8 mouse cellular contexts compared by ENCODE assay signal in the genomic region with DNA sequence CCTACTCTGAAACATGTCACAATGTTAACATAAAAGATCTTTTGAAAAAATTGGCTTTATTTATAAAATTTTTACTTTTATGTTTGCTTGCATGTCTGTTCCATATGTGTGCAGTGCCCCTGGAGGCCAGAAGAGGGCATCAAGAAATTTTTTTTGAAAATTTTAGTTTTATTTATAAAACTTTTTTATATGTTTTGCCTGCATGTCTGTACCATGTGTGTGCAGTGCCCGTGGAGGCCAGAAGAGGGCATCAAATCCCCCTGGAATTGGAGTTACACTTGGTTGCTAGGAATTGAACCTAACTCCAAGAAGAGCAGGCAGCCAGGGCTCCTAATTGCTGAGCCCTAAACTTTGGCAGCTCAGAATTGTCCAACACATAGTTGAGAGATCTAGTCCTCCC. TPM values are rescaled to one million over a fixed set of nuclear protein-coding genes. Genes with fewer than 3 reads are reported as not detected.
DNase-seq lines count a peak whose midpoint lies in the region; ATAC-seq and TF ChIP-seq lines count a peak whose summit lies in the region.
"Not testable (repeated sequence)": the region's sequence is repeated elsewhere in the genome, so short reads cannot be mapped to it uniquely, and the experiment has no call there.

No protein-coding gene starts in this region.

- H3K4me2 ChIP-seq in liver, embryonic 11.5 days = peak overlapping the region; percentile 91; the same call in 1 of the 2 replicates

- H3K9ac ChIP-seq in liver, embryonic 11.5 days (ENCODE audit: low read depth, low read length) = not testable (repeated sequence)

- peaks cover 59% of the 10 kb centered on the region for H3K36me3 ChIP-seq in heart, embryonic 10.5 days
- H3K36me3 ChIP-seq in liver, embryonic 11.5 days (ENCODE audit: control insufficient read depth, insufficient read depth, low read length) = peaks cover 44% of the 10 kb centered on the region
- peaks cover 18% of the 10 kb centered on the region for H3K36me3 ChIP-seq in splenic B cell, adult 2 months (ENCODE audit: control insufficient read depth, insufficient read depth, low read length, poor library complexity, severe bottlenecking)

- not testable (repeated sequence) for H3K27me3 ChIP-seq in heart, embryonic 10.5 days (ENCODE audit: insufficient read depth, poor library complexity, severe bottlenecking); liver, embryonic 11.5 days (replicated peaks; ENCODE audit: control insufficient read depth, insufficient read depth, low read length); splenic B cell, adult 2 months (ENCODE audit: control insufficient read depth, insufficient read depth, low read length, poor library complexity, severe bottlenecking)

- not testable (repeated sequence) for H3K27ac ChIP-seq in bone marrow macrophage, adult 2 months (ENCODE audit: insufficient read depth, low read depth, low read length); heart, embryonic 10.5 days; liver, embryonic 11.5 days (ENCODE audit: low read depth, low read length)

- TF ChIP-seq POLR2A in bone marrow macrophage, adult 2 months (IDR thresholded peaks at IDR 0.05; ENCODE audit: borderline replicate concordance, low read depth, low read length) = not testable (repeated sequence)

- DNase-seq in 416B (ENCODE audit: low read depth) = peak; percentile 43
- DNase-seq in ES-CJ7 (ENCODE audit: low read depth, low spot score) = peak; percentile 47
- DNase-seq in heart, embryonic 10.5 days (ENCODE audit: low spot score) = peak; percentile 33
- peak; percentile 35 for DNase-seq in kidney, postnatal 10 days
- DNase-seq in liver, embryonic 11.5 days (ENCODE audit: low spot score) = not testable (repeated sequence)
- DNase-seq in splenic B cell, adult 2 months (ENCODE audit: low read depth, low spot score) = peak; percentile 49

- not testable (repeated sequence) for H3K4me3 ChIP-seq in bone marrow macrophage, adult 2 months (ENCODE audit: insufficient read depth, low read length); heart, embryonic 10.5 days
- H3K4me3 ChIP-seq in liver, embryonic 11.5 days (ENCODE audit: low read depth, low read length) = peak overlapping the region; percentile 95

- not testable (repeated sequence) for ATAC-seq in liver, embryonic 11.5 days (replicated peaks; ENCODE audit: low FRiP score)
- peak; percentile 4; the same call in 1 of the 2 replicates for ATAC-seq in megakaryocyte progenitor cell, adult 5-6 weeks (replicated peaks; ENCODE audit: poor library complexity)

- 87% methylated on average over 1 of the region's 1 CpGs for WGBS in heart, embryonic 10.5 days
- 83% methylated on average over 1 of the region's 1 CpGs for WGBS in liver, embryonic 11.5 days

- H3K4me1 ChIP-seq in bone marrow macrophage, adult 2 months (ENCODE audit: control insufficient read depth, insufficient read depth, low read length); heart, embryonic 10.5 days; liver, embryonic 11.5 days (replicated peaks; ENCODE audit: control insufficient read depth, insufficient read depth, low read length): not testable (repeated sequence)

- not testable (repeated sequence) for H3K9me3 ChIP-seq in heart, embryonic 10.5 days; liver, embryonic 11.5 days (ENCODE audit: control insufficient read depth, low read length)

- TF ChIP-seq CTCF in bone marrow macrophage, adult 2 months (IDR thresholded peaks at IDR 0.05; ENCODE audit: low read depth, low read length) = peak; percentile 30; the same call in 1 of the 2 replicates

RNA-seq across cellular contexts. Expression of a gene that starts 9.0 kb away (rescaled TPM):
- 67.6 and 84.3 TPM in 2 replicates for polyA plus RNA-seq in bone marrow macrophage, adult 2 months (2012; ENCODE audit: insufficient read depth, insufficient read length, missing spikeins)
- 97.3 and 108 TPM in 2 replicates for polyA plus RNA-seq in heart, embryonic 10.5 days (2016; fragmentation: Nextera tagmentation; extraction: Ambion mirVana)
- 137 and 149 TPM in 2 replicates for polyA plus RNA-seq in liver, embryonic 11.5 days (2014; fragmentation: Nextera tagmentation; extraction: Ambion mirVana)
- total RNA-seq in megakaryocyte progenitor cell, adult 5-6 weeks (2015) = 81.3 and 98.8 TPM in 2 replicates
- total RNA-seq in megakaryocyte progenitor cell, adult 5-6 weeks (2017) = 288 and 310 TPM in 2 replicates
